Mouse (Mus musculus) heart, adult 2 months (tissue): ENCODE data around the gene 1600014C23Rik. TPM values are rescaled to one million over a fixed set of nuclear protein-coding genes. Genes with fewer than 3 reads are reported as not detected.

ENCODE experiments used
- DNase-seq, 2 experiments: peaks; one replicate each; pipeline ENCODE4 v3.0.0; 2021
- H3K27ac ChIP-seq: fragments of 200-600 bp; 2 replicates; pipeline ENCODE4 v1.8.1; 2022
- H3K27me3 ChIP-seq: fragments of 200-500 bp; 2 replicates; pipeline ENCODE4 v1.6.1; 2012; ENCODE audit warnings: mild to moderate bottlenecking, low read length, inconsistent platforms, mixed read lengths; ENCODE audit not compliant: control insufficient read depth, insufficient read depth
- H3K36me3 ChIP-seq: fragments of 200-500 bp; 2 replicates; pipeline ENCODE4 v1.6.1; 2012; ENCODE audit warnings: low read length, inconsistent platforms; ENCODE audit not compliant: control insufficient read depth, insufficient read depth
- H3K4me1 ChIP-seq: fragments of 200-500 bp; 2 replicates; pipeline ENCODE4 v1.6.1; 2011; ENCODE audit warnings: low read length; ENCODE audit not compliant: control insufficient read depth, insufficient read depth
- H3K4me3 ChIP-seq: fragments of 200-600 bp; 2 replicates; pipeline ENCODE4 v1.8.1; 2022
- H3K79me2 ChIP-seq: fragments of 200-500 bp; replicated peaks from 2 replicates; pipeline ENCODE4 v1.6.1; 2012; ENCODE audit warnings: mild to moderate bottlenecking, inconsistent platforms, low read length, moderate library complexity, mixed read lengths; ENCODE audit not compliant: control insufficient read depth, insufficient read depth
- H3K9ac ChIP-seq: fragments of 200-500 bp; 2 replicates; pipeline ENCODE4 v1.6.1; 2012; ENCODE audit warnings: low read depth, mild to moderate bottlenecking, control low read depth, inconsistent platforms, low read length, mixed read lengths
- CTCF ChIP-seq: fragments of 200-600 bp; IDR thresholded peaks from 2 replicates; pipeline ENCODE4 v1.8.1; 2022; ENCODE audit warnings: antibody characterized with exemption, mild to moderate bottlenecking, moderate library complexity
- EP300 ChIP-seq: fragments of 200-500 bp; IDR thresholded peaks from 2 replicates; pipeline ENCODE4 v1.6.1; 2011; ENCODE audit warnings: low read depth, low read length, control low read depth; ENCODE audit not compliant: insufficient read depth
- POLR2A ChIP-seq: fragments of 200-500 bp; IDR thresholded peaks from 2 replicates; pipeline ENCODE4 v1.6.1; 2011; ENCODE audit warnings: mild to moderate bottlenecking, low read depth, low read length, control low read depth; ENCODE audit not compliant: insufficient read depth
- WGBS: fragments of 180-500 bp; shearing (Covaris S2); methylation state at CpG from one replicate; pipeline ENCODE4 v1.1.7; 2018; 5-methylcytosine and 5-hydroxymethylcytosine counted together
- intact Hi-C: fragments of 180-260 bp; cut with DNase I; formaldehyde crosslinking; loops from one replicate; pipeline ENCODE4 v1.15.1; 2025
- long read RNA-seq: library from polyadenylated mRNA; stranded (forward); transcript quantifications from one replicate; pipeline ENCODE4 v2.0.0, GENCODE M21; 2021
- polyA plus RNA-seq: library from polyadenylated mRNA; depleted of rRNA; stranded (reverse); fragments of >200 nt; gene quantifications from 2 replicates; pipeline ENCODE4 v1.2.3, GENCODE M21; 2012; rRNA removed
- total RNA-seq, 2 experiments: library from RNA; stranded (reverse); gene quantifications; 2 replicates each; pipeline ENCODE4 v1.2.3; 2021

1600014C23Rik gene
- total RNA-seq (under 1 TPM in 1 of 2 experiments, not detected in 1; 0.66 TPM), polyA plus RNA-seq (0.88 TPM in 1 of 2 replicates, not detected in the other)
- long read RNA-seq, partial matches to known transcripts = 0 of 1 reads
- long read RNA-seq, other reads (novel, unspliced or antisense) = 1 of 1 reads

- WGBS = 3% methylated on average over 41 of the region's 41 CpGs
- DNase-seq = peak; percentile 70 to 76
- intact Hi-C loops = loop anchor here (2.0 to 10.0 kb wide), 3 partner anchors 81 to 563 kb away; partner anchors contain the start of genes Dlk2 and Gtpbp2
- Histone ChIP-seq H3K27me3 (no peaks in the 10 kb centered on the region), H3K4me3 (peak within 1 kb of the TSS; percentile 20; the same call in 1 of the 2 replicates), H3K9ac (peak within 1 kb of the TSS; percentile 60), H3K4me1 (peaks cover 7% of the 10 kb centered on the region), H3K36me3 (no peaks in the 10 kb centered on the region), H3K79me2 (no peaks in the 10 kb centered on the region), H3K27ac (peak within 1 kb of the TSS; percentile 55)
- TF ChIP-seq CTCF (no peak), EP300 (no peak), POLR2A (no peak)
Measured at GRCm38 (mm10) chr17:45733735-45734301, at the start of gene 1600014C23Rik. Gene 1600014C23Rik (minus strand): TSS chr17:45733844.

- no peak for DNase-seq
- TF ChIP-seq POLR2A = no peak
- no peak for TF ChIP-seq EP300
- TF ChIP-seq CTCF = no peak
- intact Hi-C loops = no loop called here
Measured at GRCm38 (mm10) chr17:45778446-45778845, 44.8 kb upstream of the 1600014C23Rik start.

GRCm38 (mm10) chr17:45777431-45777830, 43.8 kb upstream of the 1600014C23Rik start:
- H3K9ac ChIP-seq = no peak overlapping the region
- no peak for DNase-seq
- H3K4me3 ChIP-seq = no peak overlapping the region
- H3K27me3 ChIP-seq = no peaks in the 10 kb centered on the region
- 83% methylated on average over 6 of the region's 6 CpGs for WGBS
- no peaks in the 10 kb centered on the region for H3K36me3 ChIP-seq
- intact Hi-C loops = no loop called here
- TF ChIP-seq EP300 (no peak), CTCF (no peak), POLR2A (no peak)
- H3K27ac ChIP-seq = no peak overlapping the region
- H3K79me2 ChIP-seq = no peaks in the 10 kb centered on the region
- no peaks in the 10 kb centered on the region for H3K4me1 ChIP-seq

More at GRCm38 (mm10) chr17:45778446-45778845, 44.8 kb upstream of the 1600014C23Rik start:
- Histone ChIP-seq H3K36me3 (no peaks in the 10 kb centered on the region), H3K4me3 (no peak overlapping the region), H3K79me2 (no peaks in the 10 kb centered on the region), H3K27me3 (no peaks in the 10 kb centered on the region), H3K9ac (no peak overlapping the region), H3K27ac (no peak overlapping the region), H3K4me1 (no peaks in the 10 kb centered on the region)
- WGBS = 58% methylated on average over 4 of the region's 4 CpGs

- Histone ChIP-seq H3K27me3 (no peaks in the 10 kb centered on the region), H3K27ac (no peak overlapping the region), H3K4me1 (no peaks in the 10 kb centered on the region), H3K79me2 (no peaks in the 10 kb centered on the region), H3K4me3 (no peak overlapping the region), H3K9ac (no peak overlapping the region), H3K36me3 (no peaks in the 10 kb centered on the region)
- no peak for DNase-seq
- 80% methylated on average over 8 of the region's 8 CpGs for WGBS
- no peak for TF ChIP-seq CTCF
- no peak for TF ChIP-seq EP300
- no peak for TF ChIP-seq POLR2A
- intact Hi-C loops = no loop called here
Measured at GRCm38 (mm10) chr17:45776185-45776584, 42.5 kb upstream of the 1600014C23Rik start.

GRCm38 (mm10) chr17:45775468-45775867, 41.8 kb upstream of the 1600014C23Rik start:
- TF ChIP-seq CTCF (peak; percentile 39), POLR2A (no peak), EP300 (no peak)
- Histone ChIP-seq H3K9ac (no peak overlapping the region), H3K79me2 (no peaks in the 10 kb centered on the region), H3K4me3 (no peak overlapping the region), H3K4me1 (peaks cover under 1% of the 10 kb centered on the region; the same call in 1 of the 2 replicates), H3K27ac (no peak overlapping the region), H3K36me3 (no peaks in the 10 kb centered on the region), H3K27me3 (no peaks in the 10 kb centered on the region)
- 90% methylated on average over 9 of the region's 9 CpGs for WGBS
- intact Hi-C loops = no loop called here
- DNase-seq = no peak

- Histone ChIP-seq H3K36me3 (no peaks in the 10 kb centered on the region), H3K4me3 (no peak overlapping the region), H3K27me3 (no peaks in the 10 kb centered on the region), H3K9ac (no peak overlapping the region), H3K27ac (no peak overlapping the region), H3K4me1 (peaks cover 8% of the 10 kb centered on the region), H3K79me2 (no peaks in the 10 kb centered on the region)
- no peak for DNase-seq
- TF ChIP-seq POLR2A (no peak), CTCF (no peak), EP300 (no peak)
- intact Hi-C loops = loop anchor here (2.0 kb wide), 1 partner anchor 18 kb away; no protein-coding TSS in a partner anchor
- 49% methylated on average over 3 of the region's 3 CpGs for WGBS
Measured at GRCm38 (mm10) chr17:45772566-45772965, 38.9 kb upstream of the 1600014C23Rik start.
